ENCODE assay signal across 3 mouse cellular contexts in genomic region chr11:97710067-97710466, GRCm38 (mm10).
TF ChIP-seq lines count a peak whose summit lies in the region.

No protein-coding gene starts in this region.

TF ChIP-seq in CH12.LX, 34 proteins besides CTCF, POLR2A, EP300 and RAD21:
- TF ChIP-seq ZNF384 (IDR thresholded peaks at IDR 0.05; ENCODE audit: low read depth, low read length): peak; percentile 61
- 0 out of 2 replicates have a peak, but pooled peaks have one; percentile 27 for TF ChIP-seq MYC (IDR thresholded peaks at IDR 0.05; ENCODE audit: low read depth, low read length)
TF ChIP-seq in CH12.LX: peak in this region for 2; not testable (repeated sequence) for 32.

TF ChIP-seq in ES-E14, 5 proteins besides CTCF, POLR2A, EP300 and RAD21:
- TF ChIP-seq ZNF384 (IDR thresholded peaks at IDR 0.05; ENCODE audit: low read depth, low read length): peak; percentile 72

TF ChIP-seq in MEL, 35 proteins besides CTCF, POLR2A, EP300 and RAD21:
- peak; percentile 74 for TF ChIP-seq ZNF384 (IDR thresholded peaks at IDR 0.05; ENCODE audit: low read depth, low read length)
